Mouse (Mus musculus) myocyte (in vitro differentiated cells): ENCODE measurements around the gene Rnaseh2c.

Source experiments
- E2F4 ChIP-seq: IDR thresholded peaks from one replicate; pipeline ENCODE4 v1.6.1; 2011; ENCODE audit warnings: mild to moderate bottlenecking, control low read depth, moderate library complexity; ENCODE audit not compliant: insufficient read depth
- MYOD1 ChIP-seq, 3 experiments: IDR thresholded peaks; one replicate each; pipeline ENCODE4 v1.6.1; 2011; ENCODE audit warnings: control low read depth in 2 of 3, low read depth in 2 of 3, mild to moderate bottlenecking in 2 of 3, moderate library complexity in 1 of 3; ENCODE audit not compliant: insufficient read length in 2 of 3, control insufficient read depth in 1 of 3
- POLR2A ChIP-seq: IDR thresholded peaks from one replicate; pipeline ENCODE4 v1.6.1; 2011; ENCODE audit warnings: low read depth, mild to moderate bottlenecking, control low read depth, moderate library complexity; ENCODE audit not compliant: insufficient read length
- TCF12 ChIP-seq: IDR thresholded peaks from one replicate; pipeline ENCODE4 v1.6.1; 2011; ENCODE audit warnings: mild to moderate bottlenecking, control low read depth; ENCODE audit not compliant: poor library complexity, insufficient read depth, severe bottlenecking

- TF ChIP-seq E2F4 (no peak), POLR2A (no peak), MYOD1 (IDR thresholded peaks at IDR 0.05; ENCODE audit: control insufficient read depth in 1 of 3, insufficient read length in 2 of 3, low read depth in 2 of 3) (no peak), TCF12 (no peak)
Observed at GRCm38 (mm10) chr19:5603664-5604063, 2.0 kb downstream of the Rnaseh2c start.
